Mouse (Mus musculus) brain, embryonic 14.5 days (tissue): ENCODE results near the gene Npm1. TPM values are rescaled to one million over a fixed set of nuclear protein-coding genes. Genes with fewer than 3 reads are reported as not detected.

Experiments used
- DNase-seq: peaks from one replicate; pipeline ENCODE4 v3.0.0-alpha.2; 2011; ENCODE audit warnings: low read depth
- CTCF ChIP-seq: fragments of 200-500 bp; IDR thresholded peaks from 2 replicates; pipeline ENCODE4 v1.5.1; 2012; ENCODE audit warnings: inconsistent platforms, mild to moderate bottlenecking, moderate library complexity, borderline replicate concordance; ENCODE audit not compliant: insufficient read depth, insufficient read length; ENCODE audit errors: extremely low read depth
- POLR2A ChIP-seq: fragments of 200-500 bp; IDR thresholded peaks from 2 replicates; pipeline ENCODE4 v1.6.1; 2012; ENCODE audit warnings: mild to moderate bottlenecking, inconsistent platforms, borderline replicate concordance; ENCODE audit not compliant: poor library complexity, insufficient read depth, insufficient read length, severe bottlenecking; ENCODE audit errors: extremely low read depth
- polyA plus RNA-seq: library from polyadenylated mRNA; depleted of rRNA; stranded (reverse); fragments of >200 nt; gene quantifications from 2 replicates; pipeline ENCODE4 v1.2.3, GENCODE M21; 2012

Npm1 gene
- polyA plus RNA-seq, 1 experiment: 569 TPM

GRCm38 (mm10) chr11:33199117-33199514 lies 36.1 kb upstream of the Npm1 start:
- DNase-seq: peak; percentile 40
- no peak for TF ChIP-seq CTCF
- TF ChIP-seq POLR2A: no peak

GRCm38 (mm10) chr11:33198351-33199116 lies 35.5 kb upstream of the Npm1 start:
- DNase-seq: no peak
- TF ChIP-seq POLR2A (no peak), CTCF (no peak)

- no peak for TF ChIP-seq CTCF
- no peak for TF ChIP-seq POLR2A
- no peak for DNase-seq
Observed at GRCm38 (mm10) chr11:33197673-33198072, 34.7 kb upstream of the Npm1 start.

- DNase-seq: no peak
- no peak for TF ChIP-seq POLR2A
- TF ChIP-seq CTCF: no peak
Observed at GRCm38 (mm10) chr11:33197133-33197514, 34.1 kb upstream of the Npm1 start.

GRCm38 (mm10) chr11:33196447-33197132 lies 33.6 kb upstream of the Npm1 start:
- peak; percentile 24 for DNase-seq

GRCm38 (mm10) chr11:33195531-33196446 lies 32.8 kb upstream of the Npm1 start:
- no peak for TF ChIP-seq CTCF
- TF ChIP-seq POLR2A: no peak
- peak; percentile 56 for DNase-seq

More at GRCm38 (mm10) chr11:33196447-33197132, 33.6 kb upstream of the Npm1 start:
- TF ChIP-seq POLR2A (no peak), CTCF (no peak)

GRCm38 (mm10) chr11:33195061-33195460 lies 32.1 kb upstream of the Npm1 start:
- no peak for DNase-seq
- TF ChIP-seq CTCF: no peak
- TF ChIP-seq POLR2A: no peak

GRCm38 (mm10) chr11:33193695-33194094 lies 30.7 kb upstream of the Npm1 start:
- peak; percentile 49 for DNase-seq

GRCm38 (mm10) chr11:33181804-33182203 lies 18.8 kb upstream of the Npm1 start:
- no peak for TF ChIP-seq CTCF
- TF ChIP-seq POLR2A: no peak
- no peak for DNase-seq

More at GRCm38 (mm10) chr11:33193695-33194094, 30.7 kb upstream of the Npm1 start:
- TF ChIP-seq CTCF (no peak), POLR2A (no peak)

GRCm38 (mm10) chr11:33180701-33181116 lies 17.7 kb upstream of the Npm1 start:
- no peak for TF ChIP-seq POLR2A
- no peak for TF ChIP-seq CTCF
- DNase-seq: peak; percentile 36

- no peak for DNase-seq
- no peak for TF ChIP-seq CTCF
- no peak for TF ChIP-seq POLR2A
Observed at GRCm38 (mm10) chr11:33179802-33180201, 16.8 kb upstream of the Npm1 start.
